Mouse (Mus musculus): ENCODE measurements around the gene Gapvd1.

Gapvd1 gene

DNA sequence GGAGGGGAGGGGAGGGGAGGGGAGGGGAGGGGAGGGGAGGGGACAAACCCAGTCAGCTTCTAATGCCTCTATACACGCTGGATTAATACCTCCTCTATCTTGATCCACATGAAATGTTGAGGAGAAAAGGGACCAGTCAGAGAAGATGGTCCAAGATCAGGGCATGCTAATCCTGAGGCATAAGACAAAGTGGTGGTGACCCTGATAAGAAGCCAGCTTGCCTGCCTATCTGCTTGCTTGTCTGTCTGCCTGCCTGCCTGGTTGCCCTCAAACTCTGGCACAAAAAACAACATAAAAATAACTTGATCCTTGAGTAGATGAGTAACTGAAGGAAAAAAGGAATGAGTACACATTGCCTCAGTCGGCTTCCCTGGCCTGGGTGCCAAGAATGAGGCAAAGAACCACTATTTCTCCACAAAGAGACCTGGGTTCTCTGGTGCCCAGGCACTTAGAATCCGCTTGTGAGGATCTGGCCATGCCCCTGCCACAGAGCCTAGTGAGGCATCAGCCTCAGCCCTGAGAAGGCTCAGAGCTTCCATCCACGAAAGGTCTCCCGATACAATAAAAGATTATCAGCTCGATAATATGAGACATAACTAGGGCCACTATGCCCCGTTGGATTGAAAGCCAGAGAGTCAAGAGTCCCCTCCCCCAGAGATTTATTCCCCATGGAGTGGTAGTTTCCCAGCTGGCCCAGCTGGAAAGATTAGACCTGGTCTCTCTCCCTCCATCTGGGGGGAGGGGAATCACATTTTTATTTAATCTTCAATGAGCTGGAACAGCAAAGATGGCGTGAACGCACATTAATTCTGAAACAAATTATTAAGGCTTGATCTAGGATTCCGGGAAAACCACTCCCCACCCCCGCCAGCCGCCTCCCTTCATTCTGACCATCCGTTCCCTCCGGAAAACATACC lies 119.5 kb downstream of the Gapvd1 start:
- DNase-seq (ENCODE audit: low spot score in 2 of 2) = no peak

DNA sequence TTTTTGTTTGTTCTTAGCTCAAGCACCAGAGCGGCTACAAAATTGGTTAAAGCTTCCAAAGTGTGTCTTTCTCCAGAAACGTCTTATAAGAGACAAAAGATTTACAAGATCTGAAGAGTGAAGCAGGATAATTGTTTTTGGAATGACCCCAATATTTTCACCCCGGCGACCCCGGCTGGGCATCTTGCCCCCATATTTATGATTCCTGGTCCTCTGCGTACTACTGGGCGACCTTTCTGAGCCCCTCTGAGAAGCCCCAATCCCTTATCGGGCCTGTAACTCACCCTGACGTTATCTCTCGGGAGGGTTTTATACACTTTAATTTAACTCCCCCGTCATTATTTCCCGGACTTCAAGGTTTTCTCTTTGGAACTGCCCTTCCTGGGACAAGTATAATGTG lies 123.0 kb downstream of the Gapvd1 start:
- DNase-seq (ENCODE audit: low spot score in 2 of 2) = no peak

DNA sequence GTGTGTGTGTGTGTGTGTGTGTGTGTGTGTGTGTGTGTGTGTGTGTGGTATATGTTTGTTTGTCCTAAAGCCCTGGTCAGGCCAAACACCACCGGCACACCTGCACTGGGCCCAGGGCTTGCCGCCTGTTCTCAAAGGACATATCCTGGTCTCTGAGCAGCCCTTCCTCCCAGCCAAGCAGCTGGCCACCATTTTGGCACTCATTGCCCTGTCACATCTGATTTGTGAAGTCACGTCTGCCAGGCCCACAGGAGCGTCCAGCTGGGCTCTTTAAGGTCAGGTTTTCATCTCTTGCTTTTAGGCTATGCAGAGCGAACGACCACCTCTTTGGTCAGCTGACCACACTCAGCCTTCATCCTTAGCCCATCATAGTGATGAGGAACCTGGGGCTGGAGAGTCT lies 124.6 kb downstream of the Gapvd1 start:
- DNase-seq (ENCODE audit: low spot score in 2 of 2) = no peak

DNA sequence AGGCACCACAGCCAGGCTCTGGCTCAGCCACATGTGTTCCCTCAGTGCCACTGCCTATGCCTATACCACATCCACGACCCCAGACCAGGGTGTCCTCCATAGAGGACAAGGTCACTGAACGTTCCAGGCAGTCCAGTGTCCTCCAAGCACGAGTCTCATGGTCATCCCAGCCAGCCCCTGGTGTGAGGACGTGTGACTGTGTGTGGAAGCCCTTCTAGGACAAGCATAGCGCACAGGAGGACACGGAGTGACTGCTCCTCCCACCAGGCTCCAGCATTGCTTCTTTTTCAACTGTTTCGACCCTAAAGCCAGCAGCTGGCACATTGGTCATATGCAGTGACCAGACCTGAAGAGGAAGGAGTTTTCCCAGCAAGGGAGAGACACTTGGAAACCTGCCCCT lies 125.3 kb downstream of the Gapvd1 start:
- no peak for DNase-seq (ENCODE audit: low spot score in 2 of 2)

DNA sequence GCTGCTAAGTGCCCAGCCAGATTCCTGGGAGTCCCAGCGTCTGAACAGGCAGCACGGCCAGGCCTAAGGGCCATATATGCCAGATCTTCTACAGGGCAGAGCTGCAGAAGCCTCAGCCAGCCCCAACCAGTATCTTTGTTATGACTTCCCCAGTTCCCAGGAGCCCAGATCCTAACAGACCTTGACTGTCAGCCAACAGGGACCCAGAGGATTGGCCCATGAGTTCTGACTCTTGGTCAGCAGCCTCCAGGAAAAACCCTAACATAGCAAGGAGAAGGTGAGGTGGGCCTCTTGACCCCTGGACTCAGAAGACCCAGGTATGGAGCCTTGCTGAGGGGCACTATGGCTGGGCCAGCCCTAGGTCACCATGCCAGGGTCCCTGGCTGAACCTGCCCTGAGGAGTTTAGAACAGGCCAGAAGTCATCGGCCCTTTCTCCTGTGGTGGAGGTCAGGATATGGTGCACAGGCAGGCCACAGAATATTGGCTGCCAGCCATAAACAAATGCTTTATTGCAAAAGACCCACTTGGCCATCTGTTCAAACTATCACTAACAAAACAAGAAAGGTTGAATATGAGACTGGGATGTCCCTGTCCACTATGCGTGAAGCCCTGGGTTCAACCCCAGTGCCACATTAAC lies 126.0 kb downstream of the Gapvd1 start:
- no peak for DNase-seq (ENCODE audit: low spot score in 2 of 2)

DNA sequence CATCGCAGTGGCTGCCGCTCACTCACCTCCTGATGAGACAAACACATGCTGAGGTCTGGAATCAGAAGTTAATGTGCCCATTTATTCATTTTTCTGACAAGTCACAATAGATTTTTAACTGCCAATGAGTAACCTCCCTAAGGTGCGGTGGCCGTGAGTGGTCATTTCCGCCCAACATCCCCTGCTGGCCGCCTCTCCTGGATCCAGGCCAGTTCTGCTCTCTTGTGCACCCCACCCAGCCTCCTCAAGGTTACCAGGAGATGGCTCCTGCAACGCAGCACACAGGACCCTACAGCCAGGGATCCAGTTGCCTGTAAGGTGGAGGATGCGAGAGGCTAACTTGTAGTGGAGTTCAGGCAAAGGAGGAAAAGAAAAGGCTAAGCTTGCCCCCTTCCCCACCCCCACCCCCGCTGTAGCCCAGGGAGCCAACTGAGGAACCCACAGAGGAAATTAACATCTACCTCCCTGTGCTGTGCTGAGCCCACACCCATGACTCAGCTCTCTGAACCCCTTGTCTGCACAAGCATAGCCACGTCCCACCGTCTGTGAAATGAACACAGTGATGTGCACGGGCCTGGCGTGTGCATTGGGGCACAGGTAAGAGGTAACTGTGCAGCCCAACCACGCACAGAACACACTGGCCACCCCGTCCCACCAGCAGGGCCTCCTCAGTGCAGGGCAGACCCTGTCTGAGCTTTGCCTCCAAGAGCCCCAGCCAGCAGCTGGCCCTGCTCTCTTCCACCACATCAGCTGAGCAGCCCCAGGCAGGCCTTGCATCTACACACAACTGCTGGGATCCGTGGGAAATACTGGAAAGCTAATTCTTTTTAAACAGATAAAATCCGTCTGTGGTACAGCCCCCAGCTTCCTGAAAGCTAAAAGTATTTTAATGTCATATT lies 127.5 kb downstream of the Gapvd1 start:
- no peak for DNase-seq (ENCODE audit: low spot score in 2 of 2)
